Mouse (Mus musculus) midbrain, postnatal 0 days (tissue): ENCODE measurements around the gene Atp9a. TPM values are rescaled to one million over a fixed set of nuclear protein-coding genes. Genes with fewer than 3 reads are reported as not detected.

Experiments
- ATAC-seq: fragments of 200-750 bp; cut with Nextera tagmentation; 2 replicates; pipeline ENCODE4 v1.8.0; 2017; ENCODE audit warnings: moderate number of reproducible peaks, mild to moderate bottlenecking, moderate TSS enrichment, moderate library complexity; ENCODE audit not compliant: low FRiP score
- DNase-seq: peaks from one replicate; pipeline ENCODE4 v3.0.0-alpha.2; 2015; ENCODE audit warnings: low spot score
- H3K27ac ChIP-seq: fragments of 300-500 bp; sonication (generic); 2 replicates; pipeline ENCODE4 v1.5.1; 2014; ENCODE audit warnings: low read depth, mild to moderate bottlenecking, low read length, mixed read lengths
- H3K27me3 ChIP-seq: fragments of 300-500 bp; sonication (generic); 2 replicates; pipeline ENCODE4 v1.6.1; 2014; ENCODE audit warnings: low read length, control low read depth, mixed read lengths; ENCODE audit not compliant: insufficient read depth
- H3K36me3 ChIP-seq: fragments of 300-500 bp; sonication (generic); 2 replicates; pipeline ENCODE4 v1.6.1; 2014; ENCODE audit warnings: low read length, control low read depth, mixed read lengths; ENCODE audit not compliant: insufficient read depth
- H3K4me1 ChIP-seq: fragments of 300-500 bp; sonication (generic); 2 replicates; pipeline ENCODE4 v1.6.1; 2014; ENCODE audit warnings: mild to moderate bottlenecking, control low read depth, antibody characterized with exemption, low read length, mixed read lengths; ENCODE audit not compliant: insufficient read depth
- H3K4me2 ChIP-seq: fragments of 300-500 bp; sonication (generic); 2 replicates; pipeline ENCODE4 v1.6.1; 2014; ENCODE audit warnings: low read depth, mild to moderate bottlenecking, low read length, mixed read lengths; ENCODE audit not compliant: poor library complexity, severe bottlenecking
- H3K4me3 ChIP-seq: fragments of 300-500 bp; sonication (generic); 2 replicates; pipeline ENCODE4 v1.5.1; 2014; ENCODE audit warnings: low read depth, mild to moderate bottlenecking, low read length, moderate library complexity
- H3K9ac ChIP-seq: fragments of 300-500 bp; sonication (generic); replicated peaks from 2 replicates; pipeline ENCODE4 v1.6.1; 2014; ENCODE audit warnings: mild to moderate bottlenecking, low read length, moderate library complexity, mixed read lengths; ENCODE audit not compliant: poor library complexity, severe bottlenecking
- H3K9me3 ChIP-seq: fragments of 300-500 bp; sonication (generic); 2 replicates; pipeline ENCODE4 v1.6.1; 2016; ENCODE audit warnings: low read length, control low read depth
- CTCF ChIP-seq: IDR thresholded peaks from 2 replicates; pipeline ENCODE4 v1.5.1; 2016; ENCODE audit warnings: antibody characterized with exemption, mild to moderate bottlenecking
- WGBS: fragments of 180-500 bp; shearing (Covaris S2); extraction: QIAGEN DNeasy Blood & Tissue Kit; methylation state at CpG from one replicate; pipeline ENCODE4 v1.1.7; 2014; 5-methylcytosine and 5-hydroxymethylcytosine counted together
- polyA plus RNA-seq: library from polyadenylated mRNA; unstranded; fragments of >200 nt; fragmentation: Nextera tagmentation; extraction: Ambion mirVana; gene quantifications from 2 replicates; pipeline ENCODE4 v1.2.1, GENCODE M21; 2015
- total RNA-seq: library from RNA; depleted of rRNA; stranded (reverse); fragments of >200 nt; gene quantifications from 2 replicates; pipeline ENCODE4 v1.2.3, GENCODE M21; 2014

Atp9a gene
- total and polyA plus RNA-seq, 2 experiments from 2014 or later, result 159 to 607 TPM

GRCm38 (mm10) chr2:168742649-168743048, 440 bp upstream of the Atp9a start:
- WGBS, result 19% methylated on average over 7 of the region's 7 CpGs
- Histone ChIP-seq H3K27me3 (no peaks in the 10 kb centered on the region), H3K4me1 (no peaks in the 10 kb centered on the region), H3K9ac (no peak overlapping the region; the same call in 1 of the 2 replicates), H3K27ac (peak overlapping the region; percentile 99), H3K4me3 (peak overlapping the region; percentile 91), H3K9me3 (no peaks in the 10 kb centered on the region), H3K36me3 (no peaks in the 10 kb centered on the region), H3K4me2 (peak overlapping the region; percentile 44)
- TF ChIP-seq CTCF, result peak; percentile 89
- DNase-seq, result peak; percentile 72
- ATAC-seq, result no peak; the same call in 1 of the 2 replicates

GRCm38 (mm10) chr2:168741273-168742058, 743 bp downstream of the Atp9a start:
- Histone ChIP-seq H3K9ac (peak overlapping the region; percentile 95), H3K36me3 (no peaks in the 10 kb centered on the region), H3K9me3 (no peaks in the 10 kb centered on the region), H3K4me3 (peak overlapping the region; percentile 91), H3K4me2 (peak overlapping the region; percentile 44), H3K4me1 (no peaks in the 10 kb centered on the region), H3K27ac (peak overlapping the region; percentile 99), H3K27me3 (no peaks in the 10 kb centered on the region)
- ATAC-seq, result peak; percentile 79
- DNase-seq, result peak; percentile 83
- WGBS, result 0% methylated on average over 49 of the region's 108 CpGs
- peak; percentile 63 for TF ChIP-seq CTCF

GRCm38 (mm10) chr2:168740496-168740895, 1.7 kb downstream of the Atp9a start:
- TF ChIP-seq CTCF, result no peak
- no peaks in the 10 kb centered on the region for H3K9me3 ChIP-seq
- H3K27ac ChIP-seq, result peak overlapping the region; percentile 99
- 90% methylated on average over 10 of the region's 10 CpGs for WGBS
- ATAC-seq (no peak), DNase-seq (no peak)
- H3K4me2 ChIP-seq, result peak overlapping the region; percentile 44
- no peaks in the 10 kb centered on the region for H3K27me3 ChIP-seq
- H3K4me1 ChIP-seq, result no peaks in the 10 kb centered on the region
- peak overlapping the region; percentile 91 for H3K4me3 ChIP-seq
- H3K36me3 ChIP-seq, result no peaks in the 10 kb centered on the region
- H3K9ac ChIP-seq, result peak overlapping the region; percentile 95

- ATAC-seq, result no peak
- WGBS, result 91% methylated on average over 1 of the region's 1 CpGs
- DNase-seq, result no peak
- no peaks in the 10 kb centered on the region for H3K4me1 ChIP-seq
- H3K27me3 ChIP-seq, result no peaks in the 10 kb centered on the region
- H3K9me3 ChIP-seq, result no peaks in the 10 kb centered on the region
- TF ChIP-seq CTCF, result peak; percentile 54
- no peak overlapping the region for H3K4me3 ChIP-seq
- no peak overlapping the region for H3K27ac ChIP-seq
- no peak overlapping the region for H3K4me2 ChIP-seq
- H3K36me3 ChIP-seq, result no peaks in the 10 kb centered on the region
- H3K9ac ChIP-seq, result no peak overlapping the region
Observed at GRCm38 (mm10) chr2:168738854-168739253, 3.4 kb downstream of the Atp9a start.

GRCm38 (mm10) chr2:168737878-168738277, 4.3 kb downstream of the Atp9a start:
- Histone ChIP-seq H3K4me3 (no peak overlapping the region), H3K4me2 (no peak overlapping the region), H3K9ac (no peak overlapping the region), H3K36me3 (no peaks in the 10 kb centered on the region), H3K4me1 (no peaks in the 10 kb centered on the region), H3K9me3 (no peaks in the 10 kb centered on the region), H3K27ac (no peak overlapping the region), H3K27me3 (no peaks in the 10 kb centered on the region)
- no peak for ATAC-seq
- no peak for TF ChIP-seq CTCF
- no peak for DNase-seq
- 94% methylated on average over 10 of the region's 10 CpGs for WGBS

GRCm38 (mm10) chr2:168734023-168734422, 8.2 kb downstream of the Atp9a start:
- ATAC-seq (no peak), DNase-seq (no peak)
- Histone ChIP-seq H3K27me3 (no peaks in the 10 kb centered on the region), H3K4me1 (peaks cover 8% of the 10 kb centered on the region; the same call in 1 of the 2 replicates), H3K36me3 (no peaks in the 10 kb centered on the region), H3K4me3 (no peak overlapping the region), H3K4me2 (no peak overlapping the region), H3K9ac (0 out of 2 replicates have a peak overlapping the region, but pooled peaks have one; percentile 8), H3K27ac (no peak overlapping the region), H3K9me3 (no peaks in the 10 kb centered on the region)
- WGBS, result 54% methylated on average over 11 of the region's 11 CpGs
- TF ChIP-seq CTCF, result no peak
